Mouse (Mus musculus): ENCODE measurements around the gene Olfr640.

DNA sequence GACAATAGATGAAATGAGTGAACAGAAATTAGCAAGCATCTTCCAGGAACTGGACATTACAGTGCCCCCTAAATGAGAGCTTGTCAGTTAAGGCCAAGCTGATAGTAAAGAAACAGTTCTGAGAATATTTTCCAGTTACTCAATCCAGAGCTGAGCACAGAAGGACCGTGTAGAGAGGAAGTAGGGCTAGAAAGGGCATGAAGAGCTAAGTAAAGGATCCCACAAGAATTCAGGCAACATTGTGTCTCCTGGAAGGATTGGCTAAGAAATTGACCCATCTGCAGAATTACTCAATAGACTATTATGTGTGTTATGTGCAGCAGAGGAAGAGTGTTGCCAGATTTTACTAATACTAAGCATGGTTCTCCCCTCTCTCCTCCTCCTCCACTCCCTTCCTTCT is 53.6 kb downstream of the Olfr640 start:
- TF ChIP-seq CTCF (IDR thresholded peaks at IDR 0.05; ENCODE audit: borderline replicate concordance, control insufficient read depth, extremely low read depth, insufficient read depth, low read length, poor library complexity) (no peak), POLR2A (IDR thresholded peaks at IDR 0.05; ENCODE audit: control insufficient read depth, extremely low read depth, insufficient read depth, low read length, poor library complexity) (no peak)

Measured in thymus, adult 2 months (tissue).